Comparison of ENCODE assay signal across 9 mouse cellular contexts in the genomic region with DNA sequence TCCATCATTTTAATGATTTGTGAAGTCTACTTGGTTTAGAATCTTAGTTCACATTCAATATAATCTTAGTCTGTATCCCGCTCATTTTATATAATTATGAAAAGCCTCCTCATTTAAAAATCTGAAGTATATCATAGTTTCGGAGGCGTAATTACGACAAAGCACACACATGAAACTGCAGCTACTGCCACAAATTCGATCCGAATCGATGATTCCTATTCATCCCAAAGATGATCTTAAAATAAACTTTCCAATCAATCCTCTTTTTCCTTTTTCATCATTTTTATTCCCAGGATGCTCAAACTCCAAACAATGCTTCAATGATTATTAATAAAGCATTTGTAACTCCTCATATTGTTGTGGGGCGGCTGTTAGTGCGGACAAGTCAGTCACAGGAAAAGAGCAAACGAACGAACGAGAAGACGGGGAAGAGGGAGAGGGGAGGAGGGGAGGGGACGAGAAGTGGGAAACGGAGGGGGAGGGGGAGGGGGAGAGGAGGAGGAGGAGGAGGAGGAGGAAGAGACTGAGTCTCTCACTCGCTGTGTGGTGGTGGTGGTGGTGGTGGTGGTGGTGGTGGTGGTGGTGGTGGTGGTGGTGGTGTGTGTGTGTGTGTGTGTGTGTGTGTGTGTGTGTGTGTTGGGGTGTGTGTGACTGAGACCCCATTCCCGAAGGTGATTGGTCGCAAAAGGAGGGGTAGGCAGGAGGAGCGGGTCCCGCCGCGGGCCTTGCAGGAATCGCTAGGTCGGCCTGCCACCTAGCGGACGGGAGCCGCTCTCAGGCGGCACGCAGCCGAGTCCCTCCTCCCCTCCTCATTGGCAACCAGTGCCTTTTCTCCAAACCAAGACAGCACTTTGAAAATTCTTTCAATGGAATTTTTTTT. TPM values are rescaled to one million over a fixed set of nuclear protein-coding genes. Genes with fewer than 3 reads are reported as not detected.
DNase-seq lines count a peak whose midpoint lies in the region; ATAC-seq and TF ChIP-seq lines count a peak whose summit lies in the region.
"Had no signal": no experiment of that assay in that cellular context is flagged by ENCODE, and none has a peak within 500 bp of the region (broad histone marks: within the 10 kb centered on the region; RNA-seq: fewer than 3 reads in every experiment).

No protein-coding gene starts in this region.

- H3K9ac ChIP-seq in forebrain, embryonic 11.5 days (ENCODE audit: low read length), result peak overlapping the region; percentile 95
- H3K9ac ChIP-seq in heart, embryonic 15.5 days, result no peak overlapping the region
- no peak overlapping the region for H3K9ac ChIP-seq in liver, embryonic 14.5 days (replicated peaks)
- H3K9ac ChIP-seq in neural tube, embryonic 13.5 days, result peak overlapping the region; percentile 92

- no peak for TF ChIP-seq EP300 in liver, embryonic 14.5 days (IDR thresholded peaks at IDR 0.05; ENCODE audit: low read depth)

- H3K4me3 ChIP-seq in forebrain, embryonic 11.5 days (ENCODE audit: low read depth, low read length), result peak overlapping the region; percentile 89
- H3K4me3 ChIP-seq in heart, embryonic 15.5 days, result peak overlapping the region; percentile 85
- H3K4me3 ChIP-seq in liver, embryonic 14.5 days (ENCODE audit: insufficient read depth in 1 of 2, low read depth in 2 of 2, low read length in 2 of 2), result no peak overlapping the region
- peak overlapping the region; percentile 97 for H3K4me3 ChIP-seq in neural tube, embryonic 13.5 days
- H3K4me3 ChIP-seq: erythroblast, embryonic 14.5 days had no signal

- H3K4me2 ChIP-seq in forebrain, embryonic 11.5 days (ENCODE audit: low read depth, low read length, severe bottlenecking), result peak overlapping the region; percentile 84
- peak overlapping the region; percentile 94 for H3K4me2 ChIP-seq in heart, embryonic 15.5 days
- H3K4me2 ChIP-seq in liver, embryonic 14.5 days (ENCODE audit: low read depth), result peak overlapping the region; percentile 31; the same call in 1 of the 2 replicates
- H3K4me2 ChIP-seq in neural tube, embryonic 13.5 days, result peak overlapping the region; percentile 88

- peak; percentile 69 for DNase-seq in CD4-positive, CD25-positive, alpha-beta regulatory T cell, adult 2 months (ENCODE audit: low read depth, low spot score)
- peak; percentile 90 for DNase-seq in brain, embryonic 18.5 days (ENCODE audit: low read depth, low spot score)
- peak; percentile 97 for DNase-seq in forebrain, embryonic 11.5 days (ENCODE audit: low spot score)
- peak; percentile 86 to 88 for DNase-seq in kidney, postnatal 25 days
- no peak for DNase-seq in liver, embryonic 14.5 days (ENCODE audit: low read depth in 3 of 3, low spot score in 3 of 3)
- DNase-seq in thymus, postnatal 25 days, result peak; percentile 36

- no peaks in the 10 kb centered on the region for H3K9me3 ChIP-seq in forebrain, embryonic 11.5 days (ENCODE audit: control insufficient read depth, low read length)
- no peaks in the 10 kb centered on the region for H3K9me3 ChIP-seq in heart, embryonic 15.5 days (replicated peaks)
- H3K9me3 ChIP-seq in liver, embryonic 14.5 days (ENCODE audit: control insufficient read depth, low read length), result no peaks in the 10 kb centered on the region
- no peaks in the 10 kb centered on the region for H3K9me3 ChIP-seq in neural tube, embryonic 13.5 days

- peaks cover 5% of the 10 kb centered on the region; the same call in 1 of the 2 replicates for H3K4me1 ChIP-seq in forebrain, embryonic 11.5 days (replicated peaks; ENCODE audit: control insufficient read depth, insufficient read depth, low read length)
- H3K4me1 ChIP-seq in heart, embryonic 15.5 days (replicated peaks), result peaks cover 23% of the 10 kb centered on the region
- H3K4me1 ChIP-seq in liver, embryonic 14.5 days (replicated peaks; ENCODE audit: control insufficient read depth in 2 of 2, insufficient read depth in 2 of 2, low read length in 1 of 2), result no peaks in the 10 kb centered on the region
- H3K4me1 ChIP-seq in neural tube, embryonic 13.5 days (replicated peaks), result peaks cover 25% of the 10 kb centered on the region

- WGBS in forebrain, embryonic 11.5 days, result under 1% methylated on average over 28 of the region's 30 CpGs
- 2% methylated on average over 30 of the region's 30 CpGs for WGBS in heart, embryonic 15.5 days
- 2% methylated on average over 29 of the region's 30 CpGs for WGBS in liver, embryonic 14.5 days (ENCODE audit: insufficient replicate concordance)
- WGBS in neural tube, embryonic 13.5 days, result under 1% methylated on average over 26 of the region's 30 CpGs

- H3K27ac ChIP-seq in forebrain, embryonic 11.5 days (ENCODE audit: low read depth, low read length), result peak overlapping the region; percentile 98
- 0 out of 2 replicates have a peak overlapping the region, but pooled peaks have one; percentile 47 for H3K27ac ChIP-seq in heart, embryonic 15.5 days
- H3K27ac ChIP-seq in liver, embryonic 14.5 days, result no peak overlapping the region
- H3K27ac ChIP-seq in neural tube, embryonic 13.5 days (replicated peaks), result peak overlapping the region; percentile 100

- H3K27me3 ChIP-seq in forebrain, embryonic 11.5 days (ENCODE audit: control insufficient read depth, insufficient read depth, low read length), result peaks cover 8% of the 10 kb centered on the region; the same call in 1 of the 2 replicates
- H3K27me3 ChIP-seq in heart, embryonic 15.5 days, result peaks cover 31% of the 10 kb centered on the region
- H3K27me3 ChIP-seq in liver, embryonic 14.5 days (ENCODE audit: control insufficient read depth, insufficient read depth, low read length), result peaks cover 88% of the 10 kb centered on the region
- H3K27me3 ChIP-seq in neural tube, embryonic 13.5 days, result no peaks in the 10 kb centered on the region

- ATAC-seq in forebrain, embryonic 11.5 days (replicated peaks; ENCODE audit: low FRiP score), result peak; percentile 62
- peak; percentile 61; the same call in 1 of the 2 replicates for ATAC-seq in heart, embryonic 15.5 days (replicated peaks; ENCODE audit: insufficient number of reproducible peaks, insufficient read depth, low FRiP score, low read depth)
- peak; percentile 49; the same call in 1 of the 2 replicates for ATAC-seq in liver, embryonic 14.5 days (ENCODE audit: insufficient read depth)
- ATAC-seq in neural tube, embryonic 13.5 days (ENCODE audit: low read depth), result peak; percentile 40

- peak; percentile 74 for TF ChIP-seq CTCF in liver, embryonic 14.5 days (IDR thresholded peaks at IDR 0.05; ENCODE audit: low read depth)

- H3K36me3 ChIP-seq in forebrain, embryonic 11.5 days (ENCODE audit: control insufficient read depth, insufficient read depth, low read length), result no peaks in the 10 kb centered on the region
- H3K36me3 ChIP-seq in heart, embryonic 15.5 days, result no peaks in the 10 kb centered on the region
- H3K36me3 ChIP-seq in liver, embryonic 14.5 days (replicated peaks; ENCODE audit: control insufficient read depth, insufficient read depth, low read depth), result no peaks in the 10 kb centered on the region
- no peaks in the 10 kb centered on the region for H3K36me3 ChIP-seq in neural tube, embryonic 13.5 days

RNA-seq across cellular contexts. Expression of a gene that starts 1.7 kb away (rescaled TPM):
- 110 and 122 TPM in 2 replicates for polyA plus RNA-seq in forebrain, embryonic 11.5 days (2014; fragmentation: Nextera tagmentation; extraction: Ambion mirVana)
- polyA plus RNA-seq in heart, embryonic 15.5 days (2015; fragmentation: Nextera tagmentation; extraction: Ambion mirVana), result 3.2 and 4.5 TPM in 2 replicates
- 1.4 and 2.7 TPM in 2 replicates for polyA plus RNA-seq in liver, embryonic 14.5 days (2012; rRNA removed)
- 0.44 TPM in 2 replicates for polyA plus RNA-seq in liver, embryonic 14.5 days (2014; fragmentation: Nextera tagmentation; extraction: Ambion mirVana)
- polyA plus RNA-seq in neural tube, embryonic 13.5 days (2015; fragmentation: Nextera tagmentation; extraction: Ambion mirVana), result 46.8 and 47.9 TPM in 2 replicates
- polyA plus RNA-seq: erythroblast, embryonic 14.5 days had no signal

Comparison
In these comparisons a context has a peak if more than half of its experiments do, and no peak if none do; other contexts are left out.
1. DNase-seq: peak in CD4-positive, CD25-positive, alpha-beta regulatory T cell, adult 2 months (single experiment), brain, embryonic 18.5 days (single experiment), forebrain, embryonic 11.5 days (single experiment), kidney, postnatal 25 days (2 of 2) and thymus, postnatal 25 days (single experiment); none in liver, embryonic 14.5 days (0 of 3).
2. H3K4me2 ChIP-seq: peak in every context shown above with its lines; median percentile 94 in heart, embryonic 15.5 days; 88 in neural tube, embryonic 13.5 days; 84 in forebrain, embryonic 11.5 days; 31 in liver, embryonic 14.5 days.
3. H3K4me3 ChIP-seq: peak in forebrain, embryonic 11.5 days (single experiment), heart, embryonic 15.5 days (single experiment) and neural tube, embryonic 13.5 days (single experiment); none in liver, embryonic 14.5 days (0 of 2).
4. H3K9ac ChIP-seq: peak in forebrain, embryonic 11.5 days (single experiment) and neural tube, embryonic 13.5 days (single experiment); none in heart, embryonic 15.5 days (single experiment) and liver, embryonic 14.5 days (single experiment).
5. Peak in every context shown above with its lines, with median percentiles within 50 percentile points of each other: ATAC-seq.